Mouse (Mus musculus): Measurements from ENCODE around the gene Wdfy2. TPM values are rescaled to one million over a fixed set of nuclear protein-coding genes. Genes with fewer than 3 reads are reported as not detected.
"Not testable (repeated sequence)": the region's sequence is repeated elsewhere in the genome, so short reads cannot be mapped to it uniquely, and the experiment has no call there.

Gene Wdfy2
- polyA plus RNA-seq, 1 experiment: 7.5 TPM

- DNase-seq (ENCODE audit: low spot score): no peak
Measured at GRCm38 (mm10) chr14:62878634-62879430, 41.4 kb downstream of the Wdfy2 start.

GRCm38 (mm10) chr14:62879497-62879896 is 42.0 kb downstream of the Wdfy2 start:
- peak; percentile 37 for DNase-seq (ENCODE audit: low spot score)

GRCm38 (mm10) chr14:62880084-62880851 is 42.8 kb downstream of the Wdfy2 start:
- no peak for DNase-seq (ENCODE audit: low spot score)

DNA sequence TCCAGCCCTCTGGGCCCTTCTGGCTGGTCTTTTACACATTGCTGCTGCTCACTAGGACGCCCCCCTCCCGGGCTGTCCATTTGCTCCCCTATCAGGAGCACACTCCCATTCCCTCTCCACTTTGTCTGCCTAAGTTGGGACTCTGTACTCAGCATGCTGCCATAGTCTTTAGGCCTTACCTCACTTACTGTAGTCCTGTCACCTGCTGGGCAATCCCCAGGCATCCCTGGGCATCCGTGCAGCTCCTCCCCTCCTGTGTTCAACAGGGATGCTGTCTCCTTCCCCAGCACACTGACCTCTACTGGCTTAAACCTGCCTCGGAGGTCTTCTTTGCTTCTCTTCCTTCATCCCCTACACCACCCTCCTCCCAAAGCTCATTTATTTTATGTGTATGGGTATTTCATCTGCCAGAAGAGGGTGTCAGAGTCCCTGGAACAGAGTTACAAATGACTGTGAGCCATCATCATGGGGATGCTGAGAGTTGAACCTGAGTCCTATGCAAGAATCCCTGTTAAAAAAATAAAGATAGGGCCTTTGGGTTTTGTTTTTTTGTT is 44.7 kb downstream of the Wdfy2 start:
- DNase-seq (ENCODE audit: low spot score): no peak

DNA sequence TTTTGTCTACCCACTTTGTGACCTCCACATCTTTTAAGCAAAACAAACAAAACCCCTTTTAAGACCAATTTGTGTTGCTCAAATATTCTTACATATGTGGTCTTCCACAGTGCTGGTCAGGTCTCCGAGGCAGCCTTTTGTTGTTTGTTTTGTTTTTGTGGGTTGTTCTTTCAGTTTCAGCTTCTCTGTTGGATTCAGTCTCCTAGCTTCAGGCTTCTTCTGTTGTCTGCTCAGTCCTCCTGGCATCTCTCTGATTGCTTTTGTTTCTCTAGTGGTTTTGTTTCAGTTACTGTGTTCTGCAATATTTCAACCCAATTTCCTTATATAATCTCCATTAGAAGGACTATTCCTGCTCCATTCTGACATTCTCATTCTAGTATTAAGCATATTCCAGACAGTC is 46.1 kb downstream of the Wdfy2 start:
- no peak for DNase-seq (ENCODE audit: low spot score)

DNA sequence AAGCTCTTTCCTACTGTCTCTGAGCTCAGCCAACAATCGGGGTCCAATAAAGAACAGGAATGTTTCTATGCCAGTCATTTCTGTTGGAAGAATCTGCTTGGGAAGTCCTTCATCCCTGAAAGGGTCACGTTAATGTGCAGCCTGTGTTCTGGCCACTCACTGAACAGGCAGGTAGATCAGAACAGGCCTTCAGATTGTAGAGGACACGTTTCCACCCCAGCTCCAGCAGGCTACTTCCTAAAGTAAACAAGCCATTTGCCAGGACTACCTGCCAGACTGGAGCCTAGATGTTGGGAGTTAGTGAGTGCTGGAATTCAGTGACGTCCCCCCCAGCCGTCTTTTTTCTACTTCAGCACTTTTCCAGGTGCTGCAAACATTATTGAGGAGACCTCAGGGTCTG is 46.7 kb downstream of the Wdfy2 start:
- no peak for DNase-seq (ENCODE audit: low spot score)

- no peak for DNase-seq (ENCODE audit: low spot score)
Measured at GRCm38 (mm10) chr14:62884639-62885038, 47.2 kb downstream of the Wdfy2 start.

DNA sequence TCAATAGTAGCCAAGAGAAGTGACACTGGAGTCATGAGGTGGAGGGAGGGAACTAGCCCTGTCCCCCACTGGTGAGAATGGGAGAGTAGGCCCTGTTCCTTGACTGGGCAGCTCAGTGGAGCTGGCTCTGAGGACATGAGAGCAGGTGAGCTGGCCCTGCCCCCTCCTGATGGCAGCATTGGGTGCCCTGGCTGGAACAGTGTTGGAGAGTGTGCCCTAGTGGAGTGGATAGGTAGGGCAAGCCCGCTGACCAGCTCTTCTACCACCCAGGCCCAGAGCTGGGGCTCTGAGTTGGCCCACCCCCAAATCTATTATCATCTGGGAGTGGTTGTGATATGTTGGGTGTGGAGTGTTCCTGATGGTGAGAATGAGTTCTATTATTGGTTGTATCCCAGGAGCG is 47.7 kb downstream of the Wdfy2 start:
- no peak for DNase-seq (ENCODE audit: low spot score)

DNA sequence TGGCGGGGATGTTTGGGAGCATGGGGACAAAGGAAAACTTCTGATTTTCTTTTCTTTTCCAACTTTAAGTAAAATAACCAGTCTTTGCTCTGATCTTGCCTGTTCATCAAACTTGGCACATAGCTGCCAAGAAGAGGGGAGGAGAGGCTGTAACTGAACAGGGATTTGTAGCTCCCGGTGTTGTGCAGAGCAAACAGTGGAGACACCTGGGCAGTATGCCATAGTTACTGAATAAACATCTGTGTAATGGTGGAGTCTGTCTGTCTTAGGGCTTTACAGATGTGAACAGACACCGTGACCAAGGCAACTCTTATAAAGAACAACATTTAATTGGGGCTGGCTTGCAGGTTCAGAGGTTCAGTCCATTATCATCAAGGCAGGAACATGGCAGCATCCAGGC is 53.9 kb downstream of the Wdfy2 start:
- no peak for DNase-seq (ENCODE audit: low spot score)

DNA sequence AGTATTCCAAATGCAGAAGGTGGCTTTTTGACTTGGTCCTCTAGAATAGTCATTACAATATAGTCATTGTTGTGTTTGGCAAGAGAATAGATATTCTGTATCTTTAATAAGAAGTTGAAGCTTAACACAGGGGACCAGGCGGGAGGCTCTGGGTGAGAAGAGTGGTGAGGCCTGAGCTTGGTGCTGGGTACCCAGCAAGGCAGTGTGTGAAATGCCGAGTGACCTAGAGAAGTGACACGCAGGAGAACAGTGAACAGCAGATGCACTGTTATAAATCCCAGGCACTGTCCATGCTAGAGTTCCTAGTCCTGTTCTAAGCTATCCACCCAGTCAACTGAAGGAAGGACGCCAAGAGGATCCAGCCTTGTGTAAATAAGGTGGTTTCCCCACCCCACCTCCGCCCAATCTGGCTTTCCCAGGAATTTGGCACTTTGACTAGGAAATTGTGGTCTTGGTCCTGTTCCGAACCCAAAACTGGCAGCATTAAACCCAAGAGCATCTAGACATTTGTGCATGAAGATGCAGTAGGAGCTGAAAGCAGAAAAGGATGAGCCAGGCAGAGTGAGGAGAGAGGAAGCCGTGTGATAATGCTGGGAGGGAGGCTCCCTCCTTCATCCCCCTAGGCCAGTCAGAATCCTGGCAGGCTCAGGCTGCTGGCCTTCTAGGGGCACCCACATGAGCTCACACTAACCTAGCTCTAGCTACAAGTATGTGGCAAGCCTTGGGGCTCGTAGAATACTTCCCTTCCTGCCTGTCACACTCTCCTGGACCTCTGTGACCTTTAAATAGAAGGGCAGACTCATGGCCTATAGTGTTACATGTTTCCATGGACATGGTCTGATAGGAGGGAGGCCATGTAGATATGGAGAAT is 55.5 kb downstream of the Wdfy2 start:
- no peak for DNase-seq (ENCODE audit: low spot score)

DNA sequence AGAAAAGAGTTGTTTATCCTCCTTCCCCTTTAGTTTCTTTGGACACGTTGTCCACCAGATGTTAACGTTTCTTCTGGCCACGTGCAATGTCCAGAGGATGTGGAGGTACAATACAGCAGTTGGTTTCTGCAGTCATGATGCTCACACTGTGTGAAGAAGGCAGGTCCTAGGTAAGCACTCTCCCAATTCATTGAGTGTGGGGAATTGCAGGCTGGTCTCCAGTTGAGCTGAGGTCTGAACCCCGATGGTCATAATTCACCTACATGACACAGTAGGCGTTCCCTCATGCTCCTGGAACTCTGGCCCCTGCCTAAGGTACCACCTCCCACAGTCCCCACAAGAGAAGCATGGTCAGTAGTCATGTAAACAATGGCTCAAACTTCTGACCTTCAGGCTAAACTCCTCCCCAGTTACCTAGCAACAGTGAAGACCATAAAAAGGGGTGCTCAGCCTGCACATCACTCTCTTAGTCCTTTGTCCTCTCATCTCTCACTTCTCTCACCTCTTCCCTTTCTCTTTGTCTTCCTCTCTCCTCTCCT is 56.2 kb downstream of the Wdfy2 start:
- DNase-seq (ENCODE audit: low spot score): not testable (repeated sequence)

DNA sequence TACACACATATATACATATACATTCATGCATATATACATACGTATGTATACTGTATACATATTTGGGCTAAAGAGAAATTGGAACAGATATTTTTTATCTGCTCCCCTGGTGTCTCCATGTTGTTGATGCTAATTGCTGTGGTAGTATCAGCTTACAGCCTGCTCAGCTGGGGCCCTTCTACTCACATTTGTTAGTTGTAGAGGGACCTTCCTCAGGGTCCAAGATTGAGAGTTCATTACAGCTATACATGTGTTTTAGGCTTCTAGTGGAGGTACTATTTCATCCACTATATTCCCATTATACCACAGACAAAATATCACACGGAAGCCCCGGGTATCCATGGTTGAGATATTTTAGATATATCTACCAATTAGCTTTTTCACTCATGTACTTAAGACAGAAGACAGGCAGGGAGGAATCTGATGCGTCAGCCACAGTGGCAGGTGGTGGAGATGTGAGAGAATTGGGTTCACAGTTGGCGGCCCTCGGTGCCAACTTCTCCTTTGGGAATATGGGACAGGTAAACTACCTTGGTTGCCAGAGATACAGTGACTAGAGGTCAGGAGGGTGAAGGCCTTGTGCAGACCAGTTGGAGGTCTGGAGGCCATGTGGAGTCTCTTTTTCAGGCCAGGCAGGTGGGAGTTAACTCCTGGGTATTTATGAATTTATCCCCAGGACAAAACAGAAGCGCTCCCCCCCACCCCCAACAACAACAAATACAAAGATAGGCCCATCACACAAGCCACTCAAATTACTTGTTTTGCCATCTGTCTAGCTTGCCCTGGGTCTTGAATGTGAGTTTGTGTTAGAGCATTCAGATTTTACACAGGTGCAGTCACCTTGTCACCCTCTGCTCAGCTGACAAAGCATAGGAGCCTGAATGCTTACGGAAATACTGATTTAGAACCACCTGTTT is 57.7 kb downstream of the Wdfy2 start:
- no peak for DNase-seq (ENCODE audit: low spot score)

DNA sequence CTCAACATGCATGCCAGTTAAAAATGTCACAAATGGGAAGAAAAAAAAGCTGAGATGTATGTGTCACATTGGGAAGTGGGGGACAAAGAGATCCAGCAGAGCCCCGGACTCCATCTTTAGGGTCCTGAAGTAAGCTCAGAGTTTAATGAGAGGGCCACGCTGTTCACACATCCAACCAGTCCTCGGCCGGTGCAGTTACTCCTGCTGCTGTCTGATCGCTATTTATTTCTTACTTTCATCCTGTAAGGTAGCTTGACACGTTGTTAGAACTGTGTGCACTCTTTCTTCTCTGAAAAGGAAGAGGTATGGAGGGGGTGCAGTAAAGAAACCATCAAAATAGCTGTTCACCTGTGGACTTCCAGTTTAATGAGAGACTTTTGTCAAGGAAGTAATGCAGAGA is 60.6 kb downstream of the Wdfy2 start:
- no peak for DNase-seq (ENCODE audit: low spot score)

DNA sequence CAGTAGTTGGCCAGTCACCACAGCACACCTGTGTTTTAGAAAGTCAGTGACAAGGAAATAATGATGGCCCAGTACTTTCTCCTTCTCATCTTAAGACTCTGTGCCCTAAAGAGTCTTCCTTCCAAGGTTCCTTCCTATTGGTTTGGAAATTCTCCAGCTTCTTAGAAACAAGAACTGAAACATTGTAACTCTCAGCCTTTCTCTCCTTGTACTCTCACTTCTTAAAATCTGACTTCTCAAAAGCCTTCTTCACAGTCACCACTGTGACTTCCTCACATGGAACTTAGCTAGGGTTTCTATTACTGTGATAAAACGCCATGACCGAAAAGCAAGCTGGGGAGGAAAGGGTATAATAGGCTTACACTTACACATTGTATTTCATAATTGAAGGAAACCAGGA is 70.4 kb downstream of the Wdfy2 start:
- no peak for DNase-seq (ENCODE audit: low spot score)

GRCm38 (mm10) chr14:62908550-62908949 is 71.1 kb downstream of the Wdfy2 start:
- DNase-seq (ENCODE audit: low spot score): no peak

DNA sequence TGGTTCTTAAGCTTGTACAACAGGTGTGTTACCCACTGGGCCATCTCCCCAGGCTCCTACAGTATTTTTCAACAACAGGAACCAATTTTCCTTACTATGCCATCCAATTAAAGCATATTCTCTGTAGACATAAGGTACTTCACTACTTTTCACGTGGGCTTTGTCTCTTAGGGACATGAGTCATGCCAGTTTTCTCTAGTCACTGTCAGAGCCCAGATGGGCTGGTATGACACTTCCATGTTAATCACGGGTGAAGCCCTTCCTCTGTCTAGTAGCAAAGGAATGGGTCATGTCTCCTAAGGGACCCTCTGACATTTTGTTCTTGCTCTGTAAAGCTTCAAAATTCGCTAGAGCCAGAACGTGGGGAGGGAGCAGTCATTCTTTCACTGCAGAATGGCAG is 73.4 kb downstream of the Wdfy2 start:
- no peak for DNase-seq (ENCODE audit: low spot score)

- no peak for DNase-seq (ENCODE audit: low spot score)
Measured at GRCm38 (mm10) chr14:62915146-62915685, 77.7 kb downstream of the Wdfy2 start.

GRCm38 (mm10) chr14:62916488-62917034 is 79.1 kb downstream of the Wdfy2 start:
- no peak for DNase-seq (ENCODE audit: low spot score)

- DNase-seq (ENCODE audit: low spot score): no peak
Measured at GRCm38 (mm10) chr14:62921401-62921800, 83.9 kb downstream of the Wdfy2 start.

DNA sequence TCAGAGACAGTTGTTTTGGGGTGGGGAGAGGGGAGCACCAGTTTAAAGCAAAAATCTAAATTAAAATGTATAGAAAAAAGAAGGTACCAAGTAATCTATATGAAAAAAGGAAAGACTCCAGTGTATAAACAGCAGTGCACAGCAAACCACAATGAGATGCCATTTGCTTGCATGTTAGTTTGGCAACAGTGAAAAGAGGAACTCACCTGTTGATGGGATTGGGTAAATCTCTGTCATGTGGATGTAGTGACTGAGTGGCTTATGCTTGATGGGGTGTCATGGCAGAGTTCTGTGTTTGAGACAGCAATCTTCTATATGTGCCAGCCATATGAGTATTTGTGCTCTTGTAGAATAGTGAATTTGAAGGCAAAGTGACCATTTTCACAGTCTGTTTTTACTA is 85.2 kb downstream of the Wdfy2 start:
- DNase-seq (ENCODE audit: low spot score): no peak

All from urinary bladder, adult 2 months (tissue).